Mouse (Mus musculus) lung, postnatal 36 days (tissue): ENCODE results near the gene Tmem168.
A peak's percentile ranks its signal among the peaks of the same experiment; 100 is the strongest.

Experiments
- DNase-seq: peaks from one replicate; pipeline ENCODE4 v3.0.0; 2022; ENCODE audit warnings: mixed read lengths

Tmem168 gene

DNA sequence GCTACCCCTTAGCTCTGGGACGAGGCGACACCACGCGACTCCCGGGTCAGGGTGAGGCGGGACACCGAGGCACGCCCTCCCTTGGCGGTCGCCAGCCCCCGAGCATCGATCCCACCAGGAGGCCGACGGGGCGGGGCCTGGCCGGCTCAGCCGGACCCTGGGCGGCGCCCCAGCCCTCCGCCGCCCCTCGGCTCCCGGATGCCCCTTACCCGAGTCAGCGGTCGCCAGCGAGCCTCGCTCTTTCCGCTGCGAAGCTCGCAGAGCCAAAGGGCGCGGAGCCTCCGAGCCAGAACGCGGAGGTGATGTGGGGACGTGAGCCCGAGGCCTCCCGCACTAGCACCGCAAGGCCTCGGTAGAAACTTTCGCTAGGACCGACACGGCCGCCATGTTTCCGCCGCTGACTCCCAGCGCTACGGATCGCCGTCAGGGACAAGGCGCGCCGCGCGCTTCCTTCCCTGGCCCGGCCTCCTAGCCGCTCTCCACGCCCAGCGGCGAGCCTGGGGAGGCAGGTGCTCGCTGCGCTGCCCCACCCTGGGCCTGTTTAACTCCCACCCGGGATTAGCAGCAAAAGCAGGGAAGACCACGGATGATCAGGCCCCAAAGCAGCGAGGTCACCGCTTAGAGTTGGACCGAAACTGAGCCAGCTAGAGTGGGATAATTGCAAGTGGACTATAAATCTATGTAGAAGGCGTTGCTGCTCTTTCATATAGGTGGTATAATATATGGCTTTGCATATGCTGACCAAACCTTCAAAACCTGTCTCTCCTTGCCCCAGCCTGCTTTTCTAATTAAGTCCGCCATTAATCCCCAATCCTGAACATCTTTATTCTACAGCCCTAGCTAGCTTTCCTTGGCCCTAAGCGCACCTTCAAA lies at the start of gene Tmem168:
Gene Tmem168 (minus strand): TSS at position 480 of the 873 bp plus-strand sequence.
- peak; percentile 94 for DNase-seq

- no peak for DNase-seq
Measured at GRCm38 (mm10) chr6:13654081-13654480, 46.2 kb upstream of the Tmem168 start.

DNA sequence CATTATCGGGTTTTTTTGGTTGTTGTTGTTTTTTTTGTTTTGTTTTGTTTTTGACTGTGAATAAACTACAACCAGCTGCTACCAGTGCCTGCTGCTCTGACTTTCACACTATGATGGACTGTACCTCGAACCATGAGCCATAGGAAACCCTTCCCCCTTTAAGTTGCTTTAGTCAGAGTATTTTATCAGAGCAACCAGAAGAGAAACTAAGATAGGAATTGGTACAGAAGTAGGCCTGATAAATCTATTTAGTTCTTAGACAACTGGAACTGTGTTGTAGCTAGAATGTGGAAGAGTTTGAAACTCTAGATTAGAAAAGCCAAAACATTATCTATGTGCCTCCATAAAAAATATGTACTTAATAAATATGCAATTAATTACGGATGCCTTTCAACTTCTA lies 44.4 kb upstream of the Tmem168 start:
- DNase-seq = no peak

GRCm38 (mm10) chr6:13650854-13651253 lies 43.0 kb upstream of the Tmem168 start:
- no peak for DNase-seq

DNA sequence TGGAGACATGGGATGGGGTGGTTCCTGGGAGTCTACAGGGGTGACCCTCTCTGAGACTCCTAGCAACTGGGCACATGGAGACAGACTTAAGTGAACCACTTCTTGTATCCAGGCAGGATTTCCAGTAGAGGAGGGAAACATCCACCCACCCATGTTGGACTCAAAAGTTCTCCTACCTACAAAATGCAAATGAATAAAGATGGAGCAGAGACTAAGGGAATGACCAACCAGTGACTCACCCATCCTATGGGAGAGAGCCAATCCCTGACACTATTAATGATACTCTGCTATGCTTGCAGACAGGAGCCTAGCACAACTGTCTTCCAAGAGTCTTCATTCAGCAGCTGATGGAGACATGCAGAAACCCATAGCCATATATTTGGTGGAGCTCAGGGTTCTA lies 40.4 kb upstream of the Tmem168 start:
- DNase-seq = no peak

- DNase-seq = peak; percentile 30
Measured at GRCm38 (mm10) chr6:13636582-13636989, 28.7 kb upstream of the Tmem168 start.

- DNase-seq = no peak
Measured at GRCm38 (mm10) chr6:13632571-13632970, 24.7 kb upstream of the Tmem168 start.

DNA sequence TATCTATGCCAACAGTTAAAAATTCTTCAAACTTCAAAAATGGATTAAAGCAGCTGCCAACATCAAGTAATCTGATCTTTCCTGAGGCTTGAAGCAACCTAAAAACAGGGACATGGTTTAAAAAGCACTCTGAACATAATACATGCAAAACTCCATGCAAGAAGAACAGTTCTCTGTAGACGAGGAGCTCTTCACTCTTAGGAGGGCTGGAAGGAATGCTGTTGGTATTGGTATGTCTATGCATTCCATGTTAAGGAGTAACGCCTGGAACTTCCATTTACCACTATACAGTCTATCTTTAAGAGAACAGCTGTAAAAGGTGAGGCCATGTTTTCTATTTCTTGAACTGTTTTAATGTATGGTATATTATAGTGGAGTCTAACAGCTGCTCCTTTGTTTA lies 22.7 kb upstream of the Tmem168 start:
- DNase-seq = no peak

- DNase-seq = no peak
Measured at GRCm38 (mm10) chr6:13619618-13620017, 11.7 kb upstream of the Tmem168 start.

DNA sequence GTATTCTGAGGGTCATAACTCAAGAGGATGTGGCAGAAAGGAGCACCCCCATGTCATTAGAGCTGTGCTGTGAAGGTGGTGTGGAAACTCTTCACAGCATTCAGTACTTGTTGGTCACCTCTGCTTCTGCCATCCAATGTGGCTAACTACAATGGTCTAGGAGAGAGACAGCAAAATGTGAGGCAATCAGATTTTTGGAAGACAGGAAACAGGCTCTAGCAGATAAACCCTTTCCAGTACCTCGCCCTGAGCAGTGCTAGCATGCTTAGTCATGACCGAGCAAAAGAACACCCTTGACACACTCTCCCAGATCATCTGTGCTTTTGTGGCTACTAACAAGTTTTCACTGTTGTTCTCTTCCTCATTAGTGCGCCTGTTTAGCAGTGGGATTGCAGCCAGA lies 9.2 kb upstream of the Tmem168 start:
- no peak for DNase-seq

DNA sequence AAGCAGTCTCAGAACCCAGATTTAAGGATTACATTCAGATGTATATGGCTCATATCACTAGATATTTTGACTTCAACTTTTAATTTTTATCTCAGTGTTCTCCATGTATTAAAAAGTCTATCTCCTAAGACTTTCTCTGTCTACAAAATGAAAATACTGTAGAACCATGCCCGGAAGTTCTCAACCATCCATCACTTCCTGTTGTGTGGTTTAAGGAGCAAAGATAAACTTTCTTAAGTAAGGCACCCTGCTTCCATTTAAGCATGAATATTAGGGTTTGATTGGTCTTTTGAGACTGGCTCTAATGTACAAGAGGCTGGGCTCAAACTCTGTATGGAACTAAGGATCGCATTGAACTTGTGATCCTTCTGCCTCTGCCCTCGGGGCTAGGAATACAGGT lies 6.7 kb upstream of the Tmem168 start:
- no peak for DNase-seq

DNA sequence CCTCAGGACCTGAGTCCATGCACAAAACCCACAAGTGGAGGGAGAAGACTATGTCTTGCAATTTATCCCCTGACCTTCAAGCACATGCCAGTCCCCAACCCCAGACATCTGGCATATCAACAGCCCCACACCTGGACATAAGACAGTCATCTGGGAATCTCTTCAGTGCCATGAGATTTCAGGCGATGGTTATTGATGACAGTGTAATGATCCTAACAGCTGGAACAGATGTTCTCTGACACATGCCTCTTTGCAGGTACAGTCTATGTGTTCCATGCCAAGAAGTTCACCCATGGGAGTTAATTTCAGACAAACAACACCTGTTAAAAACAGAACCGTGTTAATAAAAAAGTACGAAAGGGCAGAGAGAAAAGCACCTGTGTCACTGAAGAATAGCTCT lies 5.8 kb upstream of the Tmem168 start:
- DNase-seq = no peak

DNA sequence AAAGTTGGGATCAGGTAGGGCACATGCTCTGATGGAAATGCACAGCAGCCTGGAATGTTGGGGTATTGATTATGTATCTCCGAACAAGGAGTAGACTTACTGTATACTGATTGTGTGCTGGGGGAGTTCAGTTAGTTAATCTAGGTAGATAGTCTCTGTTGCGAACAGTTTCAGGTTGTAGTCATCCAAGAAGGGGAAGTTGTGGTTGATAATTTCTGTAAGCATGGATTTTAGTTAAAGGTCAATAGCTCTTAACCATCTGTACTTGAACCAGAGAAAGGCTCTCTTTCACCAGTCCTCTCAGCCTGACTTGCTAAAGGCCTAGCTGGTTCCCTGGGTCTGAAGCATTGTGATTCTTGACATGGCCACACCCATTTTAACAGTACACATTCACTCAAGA lies 3.0 kb upstream of the Tmem168 start:
- DNase-seq = no peak

DNA sequence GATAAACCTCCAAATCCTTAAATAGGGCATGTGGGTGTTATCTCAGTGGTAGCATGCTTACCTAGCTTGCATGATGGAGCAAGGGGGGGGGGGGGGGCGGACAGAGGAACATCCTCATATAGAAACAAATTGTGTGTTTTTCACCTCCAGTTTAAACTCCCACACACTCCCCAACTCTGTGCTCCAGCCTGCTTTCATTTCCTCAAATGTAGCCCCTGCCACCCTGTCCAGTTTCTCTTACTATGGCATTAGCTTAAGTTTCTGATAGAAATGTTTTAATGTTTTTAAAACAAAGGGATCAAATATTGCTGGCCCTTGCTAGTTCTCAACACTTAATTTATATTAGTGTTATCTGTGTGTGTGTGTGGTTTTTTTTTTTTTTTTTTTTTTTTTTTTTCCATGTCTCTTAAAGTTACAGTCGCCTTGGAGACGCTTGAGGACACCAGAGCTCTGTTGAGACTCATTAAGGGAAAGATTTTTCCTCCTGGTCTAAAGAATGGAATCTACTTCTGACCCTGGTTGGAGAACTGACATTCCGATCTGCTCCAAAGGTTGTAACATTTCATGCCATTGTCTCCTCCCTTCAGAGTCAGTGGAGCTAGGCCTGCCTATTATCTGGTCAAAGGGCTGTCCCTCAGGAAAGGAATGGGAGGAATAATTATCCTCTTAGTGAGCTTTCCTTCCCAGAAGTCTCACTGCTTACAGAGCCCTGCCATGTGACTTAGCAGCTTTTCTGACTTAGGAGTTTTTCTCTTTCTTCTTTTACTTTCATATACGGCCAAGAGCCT lies 1.6 kb upstream of the Tmem168 start:
- DNase-seq = peak; percentile 28

DNA sequence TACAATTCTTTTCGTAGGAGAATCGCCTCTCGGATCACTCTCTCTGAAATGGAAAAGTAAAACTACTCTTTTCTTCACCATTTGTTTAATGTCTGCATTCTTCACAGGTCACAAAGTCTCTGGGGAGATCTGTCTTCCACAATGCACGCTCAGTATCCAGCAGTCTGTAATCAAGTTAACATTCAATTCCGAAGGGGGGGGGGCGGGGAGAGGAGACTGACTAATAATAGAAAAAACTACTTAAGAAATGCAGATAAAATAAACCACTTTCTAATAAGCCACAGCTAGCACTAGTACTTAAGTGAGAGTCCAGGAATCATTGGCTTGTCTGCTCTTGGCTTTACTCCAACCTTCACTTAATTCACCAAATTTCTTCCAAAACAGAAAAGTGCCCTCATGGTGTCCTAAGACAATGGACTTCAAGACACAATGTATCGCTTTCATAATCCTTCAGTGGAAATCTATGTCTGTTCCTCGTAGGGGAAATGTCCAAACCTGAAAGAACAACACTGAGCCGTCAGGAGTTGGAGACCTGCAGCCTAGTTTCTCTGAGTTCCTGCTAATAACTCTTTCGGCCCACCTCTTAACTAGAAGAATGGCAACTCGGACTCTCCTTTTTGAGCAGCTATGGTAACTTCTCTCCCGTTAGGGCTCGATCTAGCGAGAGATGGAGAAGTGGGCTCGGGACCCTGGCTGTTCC lies 829 bp downstream of the Tmem168 start:
- peak; percentile 32 for DNase-seq

- DNase-seq = no peak
Measured at GRCm38 (mm10) chr6:13606394-13606793, 1.5 kb downstream of the Tmem168 start.

GRCm38 (mm10) chr6:13603134-13603533 lies 4.8 kb downstream of the Tmem168 start:
- DNase-seq = no peak

DNA sequence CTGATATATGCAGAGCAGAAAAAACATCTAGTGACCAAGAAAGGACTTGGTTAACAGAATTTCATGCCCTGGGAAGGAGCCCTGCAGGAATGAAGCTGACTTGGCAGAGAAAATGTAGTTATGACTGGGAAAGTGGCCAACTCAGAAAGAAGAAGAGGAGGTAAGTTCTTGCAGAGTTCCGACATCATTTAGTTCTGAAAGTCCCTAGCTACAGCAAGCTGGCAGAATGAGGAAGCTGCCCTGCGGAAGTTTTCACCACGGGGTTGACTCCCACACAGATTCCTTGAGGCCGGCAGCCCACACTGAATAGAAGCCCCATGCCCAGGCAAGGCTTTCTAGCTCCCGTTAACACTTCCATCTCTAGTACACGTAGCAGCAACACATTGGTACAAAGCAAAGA lies 6.3 kb downstream of the Tmem168 start:
- DNase-seq = peak; percentile 69

GRCm38 (mm10) chr6:13598239-13598923 lies 9.5 kb downstream of the Tmem168 start:
- DNase-seq = no peak

GRCm38 (mm10) chr6:13592729-13593345 lies 15.1 kb downstream of the Tmem168 start:
- DNase-seq = no peak

DNA sequence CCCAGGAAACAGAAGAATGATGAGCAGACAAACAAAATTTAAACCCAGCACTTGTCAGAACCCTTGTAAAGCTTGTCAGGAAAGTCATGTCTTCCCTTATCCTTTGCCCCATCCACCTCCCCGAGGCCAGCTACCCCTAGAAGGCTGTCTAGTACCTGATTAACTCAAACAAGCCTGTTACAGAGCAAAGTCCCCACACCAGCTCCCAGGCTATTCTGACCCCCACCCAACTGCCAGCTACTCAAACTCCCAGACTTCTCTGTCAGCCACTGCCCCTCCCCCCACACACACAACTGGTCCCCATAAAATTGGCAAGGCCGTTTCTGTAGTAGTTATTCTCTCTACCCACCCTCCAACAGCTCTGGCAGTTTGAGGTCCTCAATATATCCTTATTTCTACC lies 21.3 kb downstream of the Tmem168 start:
- DNase-seq = no peak

GRCm38 (mm10) chr6:13586154-13586553 lies 21.7 kb downstream of the Tmem168 start:
- DNase-seq = no peak
